In the genomic region with DNA sequence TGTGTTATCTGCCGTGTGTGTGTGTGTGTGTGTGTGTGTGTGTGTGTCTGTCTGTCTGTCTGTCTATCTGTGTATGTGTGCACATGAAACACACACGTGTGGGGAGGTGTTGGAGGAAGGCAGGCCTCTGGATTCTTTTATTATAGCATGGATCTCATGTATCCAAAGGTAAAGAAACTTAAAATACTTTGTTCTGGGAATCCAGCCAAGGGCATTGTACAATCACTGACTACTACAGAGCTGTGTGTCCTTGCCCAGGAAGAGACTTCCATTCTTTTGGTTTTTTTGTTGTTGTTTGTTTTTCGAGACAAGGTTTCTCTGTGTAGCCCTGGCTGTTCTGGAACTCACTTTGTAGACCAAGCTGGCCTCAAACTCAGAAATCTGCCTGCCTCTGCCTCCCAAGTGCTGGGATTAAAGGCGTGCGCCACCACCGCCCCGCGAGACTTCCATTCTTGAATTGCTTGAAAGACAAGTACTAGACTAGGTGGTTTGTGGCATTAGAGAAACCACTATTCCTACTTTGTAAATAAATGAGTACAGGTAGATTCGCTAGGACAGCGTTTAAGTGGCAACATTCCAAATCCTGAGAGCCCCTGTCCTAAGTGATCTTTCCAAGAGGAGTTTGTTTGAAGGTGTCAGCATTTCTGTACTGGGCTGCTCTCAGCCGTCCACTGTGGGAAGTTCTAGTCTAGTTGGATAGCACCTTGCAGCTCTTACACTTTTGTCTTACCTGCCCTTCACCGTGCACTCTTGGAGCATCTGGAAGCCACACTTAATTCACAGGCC, we compare ENCODE assay signal across 25 mouse cellular contexts. TPM values are rescaled to one million over a fixed set of nuclear protein-coding genes. Genes with fewer than 3 reads are reported as not detected.
DNase-seq lines count a peak whose midpoint lies in the region; ATAC-seq and TF ChIP-seq lines count a peak whose summit lies in the region.
"Had no signal": no experiment of that assay in that cellular context is flagged by ENCODE, and none has a peak within 500 bp of the region (broad histone marks: within the 10 kb centered on the region; RNA-seq: fewer than 3 reads in every experiment).

No protein-coding gene starts in this region.

- no peak overlapping the region for H3K4me2 ChIP-seq in heart, postnatal 0 days (ENCODE audit: low read depth, low read length)
- H3K4me2 ChIP-seq in lung, embryonic 16.5 days (ENCODE audit: low read depth, low read length): no peak overlapping the region
- no peak overlapping the region for H3K4me2 ChIP-seq in hindbrain, embryonic 16.5 days (ENCODE audit: low read length)
- H3K4me2 ChIP-seq: embryonic facial prominence, embryonic 12.5 days; forebrain, embryonic 13.5 days; heart, embryonic 11.5 days; limb, embryonic 13.5 days; liver, embryonic 15.5 days; neural tube, embryonic 13.5 days had no signal

- TF ChIP-seq EP300 in heart, postnatal 0 days (IDR thresholded peaks at IDR 0.05; ENCODE audit: low read depth): no peak

- WGBS in heart, postnatal 0 days: 69% methylated on average over 12 of the region's 12 CpGs
- 75% methylated on average over 12 of the region's 12 CpGs for WGBS in lung, embryonic 16.5 days
- 91% methylated on average over 12 of the region's 12 CpGs for WGBS in hindbrain, embryonic 16.5 days

- no peak for TF ChIP-seq CTCF in heart, postnatal 0 days (IDR thresholded peaks at IDR 0.05; ENCODE audit: low read depth)

- H3K4me1 ChIP-seq in heart, postnatal 0 days (ENCODE audit: control insufficient read depth, insufficient read depth): peaks cover 26% of the 10 kb centered on the region
- H3K4me1 ChIP-seq in lung, embryonic 16.5 days (replicated peaks; ENCODE audit: control insufficient read depth, insufficient read depth, low read length): peaks cover 19% of the 10 kb centered on the region
- peaks cover 14% of the 10 kb centered on the region for H3K4me1 ChIP-seq in hindbrain, embryonic 16.5 days (ENCODE audit: control insufficient read depth, insufficient read depth, low read depth, low read length)

- DNase-seq in adrenal gland, adult 2 months: peak; percentile 57
- DNase-seq in adrenal gland, postnatal 36 days: no peak
- DNase-seq in heart, postnatal 0 days (ENCODE audit: low spot score): peak; percentile 60
- DNase-seq in heart, adult 11 months: no peak
- no peak for DNase-seq in lung, postnatal 4 days
- peak; percentile 82 for DNase-seq in lung, postnatal 36 days
- DNase-seq: cerebellum, adult 9-11 months; gastrocnemius, postnatal 25 days; heart, postnatal 36 days; midbrain, embryonic 14.5 days; right cerebral cortex, adult 18-20 months; thymus, postnatal 25 days had no signal

- H3K4me3 ChIP-seq in heart, postnatal 0 days (ENCODE audit: low read depth, low read length): no peak overlapping the region
- H3K4me3 ChIP-seq in lung, embryonic 16.5 days (ENCODE audit: low read length): no peak overlapping the region
- H3K4me3 ChIP-seq in hindbrain, embryonic 16.5 days (ENCODE audit: low read length): no peak overlapping the region
- H3K4me3 ChIP-seq: embryonic facial prominence, embryonic 12.5 days; erythroblast, embryonic 14.5 days; forebrain, embryonic 13.5 days; limb, embryonic 13.5 days; liver, embryonic 15.5 days; neural tube, embryonic 13.5 days had no signal

- H3K9me3 ChIP-seq in heart, postnatal 0 days (replicated peaks; ENCODE audit: control insufficient read depth, low read length): no peaks in the 10 kb centered on the region
- no peaks in the 10 kb centered on the region for H3K9me3 ChIP-seq in lung, embryonic 16.5 days (ENCODE audit: control insufficient read depth, low read length)
- H3K9me3 ChIP-seq in hindbrain, embryonic 16.5 days (ENCODE audit: control insufficient read depth, low read length): no peaks in the 10 kb centered on the region
- H3K9me3 ChIP-seq: embryonic facial prominence, embryonic 12.5 days; forebrain, embryonic 13.5 days; limb, embryonic 13.5 days; liver, embryonic 15.5 days; neural tube, embryonic 13.5 days had no signal

- H3K27me3 ChIP-seq in heart, postnatal 0 days (ENCODE audit: control insufficient read depth, insufficient read depth, low read length): no peaks in the 10 kb centered on the region
- H3K27me3 ChIP-seq in lung, embryonic 16.5 days (ENCODE audit: control insufficient read depth, insufficient read depth, low read depth, low read length): no peaks in the 10 kb centered on the region
- no peaks in the 10 kb centered on the region for H3K27me3 ChIP-seq in hindbrain, embryonic 16.5 days (replicated peaks; ENCODE audit: control insufficient read depth, insufficient read depth, low read length)
- H3K27me3 ChIP-seq: embryonic facial prominence, embryonic 12.5 days; forebrain, embryonic 13.5 days; limb, embryonic 13.5 days; liver, embryonic 15.5 days; neural tube, embryonic 13.5 days had no signal

- H3K9ac ChIP-seq in heart, postnatal 0 days (replicated peaks; ENCODE audit: low read depth, low read length): no peak overlapping the region
- no peak overlapping the region for H3K9ac ChIP-seq in lung, embryonic 16.5 days (ENCODE audit: low read length)
- H3K9ac ChIP-seq in hindbrain, embryonic 16.5 days (ENCODE audit: low read depth, low read length): no peak overlapping the region
- H3K9ac ChIP-seq: embryonic facial prominence, embryonic 12.5 days; forebrain, embryonic 13.5 days; limb, embryonic 13.5 days; liver, embryonic 15.5 days; neural tube, embryonic 13.5 days had no signal

- peak overlapping the region; percentile 48; the same call in 1 of the 2 replicates for H3K27ac ChIP-seq in heart, postnatal 0 days (ENCODE audit: low read depth)
- peak overlapping the region; percentile 33; the same call in 1 of the 2 replicates for H3K27ac ChIP-seq in lung, embryonic 16.5 days (ENCODE audit: low read length)
- H3K27ac ChIP-seq in hindbrain, embryonic 16.5 days (ENCODE audit: low read depth, low read length): no peak overlapping the region
- H3K27ac ChIP-seq: embryonic facial prominence, embryonic 12.5 days; forebrain, embryonic 13.5 days; hindbrain, postnatal 0 days; limb, embryonic 13.5 days; liver, embryonic 15.5 days; neural tube, embryonic 13.5 days had no signal

- no peak for ATAC-seq in heart, postnatal 0 days (ENCODE audit: insufficient read depth, low read depth)
- no peak for ATAC-seq in lung, embryonic 16.5 days (ENCODE audit: low read depth)
- no peak for ATAC-seq in hindbrain, embryonic 16.5 days
- ATAC-seq: activated CD4-positive, CD25-positive, alpha-beta regulatory T cell, adult 4 months; CD4-positive, CD25-positive, alpha-beta regulatory T cell, adult 4 months; forebrain, embryonic 13.5 days; hindbrain, postnatal 0 days; intestine, postnatal 0 days had no signal

- no peaks in the 10 kb centered on the region for H3K36me3 ChIP-seq in heart, postnatal 0 days (replicated peaks; ENCODE audit: control insufficient read depth, insufficient read depth, low read length)
- H3K36me3 ChIP-seq in lung, embryonic 16.5 days (ENCODE audit: control insufficient read depth, insufficient read depth, low read length): no peaks in the 10 kb centered on the region
- no peaks in the 10 kb centered on the region for H3K36me3 ChIP-seq in hindbrain, embryonic 16.5 days (ENCODE audit: control insufficient read depth, insufficient read depth, low read length)
- H3K36me3 ChIP-seq: embryonic facial prominence, embryonic 12.5 days; limb, embryonic 13.5 days; liver, embryonic 15.5 days; neural tube, embryonic 13.5 days had no signal

RNA-seq across cellular contexts. Expression of gene Fam214a, which starts 18.7 kb away (rescaled TPM):
- total RNA-seq in adrenal gland, adult 2 months (2021): 10 to 100 TPM; 80.1 to 86.7 TPM
- polyA plus RNA-seq in adrenal gland, adult 2 months (2012; rRNA removed): 16.7 and 21.1 TPM in 2 replicates
- total RNA-seq in adrenal gland, postnatal 36 days (2021): 10 to 100 TPM; 75.3 to 86.8 TPM
- 14.4 and 20.8 TPM in 2 replicates for total RNA-seq in heart, postnatal 0 days (2014; rRNA removed; ENCODE audit: low replicate concordance)
- polyA plus RNA-seq in heart, postnatal 0 days (2015; fragmentation: Nextera tagmentation; extraction: Ambion mirVana): 12.4 and 13.3 TPM in 2 replicates
- polyA plus RNA-seq in lung, embryonic 16.5 days (2015; fragmentation: Nextera tagmentation; extraction: Ambion mirVana): 11.5 and 12.1 TPM in 2 replicates
- 20.5 and 22.3 TPM in 2 replicates for polyA plus RNA-seq in hindbrain, embryonic 16.5 days (2015; fragmentation: Nextera tagmentation; extraction: Ambion mirVana)
- polyA plus RNA-seq: erythroblast, embryonic 14.5 days had no signal

Comparison
In these comparisons a context has a peak if more than half of its experiments do, and no peak if none do; other contexts are left out.
1. DNase-seq: peak in adrenal gland, adult 2 months (single experiment), heart, postnatal 0 days (single experiment) and lung, postnatal 36 days (single experiment); none in adrenal gland, postnatal 36 days (0 of 2), heart, adult 11 months (single experiment) and lung, postnatal 4 days (0 of 2).